Mouse (Mus musculus) C2C12 (cell line): ENCODE measurements around the gene Gabrd. TPM values are rescaled to one million over a fixed set of nuclear protein-coding genes. Genes with fewer than 3 reads are reported as not detected.

Experiments
- H3K27me3 ChIP-seq: one replicate; pipeline ENCODE4 v1.6.1; 2011; ENCODE audit not compliant: control insufficient read depth, insufficient read depth, insufficient read length
- H3K36me3 ChIP-seq: one replicate; pipeline ENCODE4 v1.6.1; 2011; ENCODE audit not compliant: control insufficient read depth, insufficient read depth
- H3K4me3 ChIP-seq: one replicate; pipeline ENCODE4 v1.5.1; 2011; ENCODE audit warnings: mild to moderate bottlenecking, control low read depth; ENCODE audit not compliant: poor library complexity, insufficient read depth, severe bottlenecking
- H3K79me2 ChIP-seq: one replicate; pipeline ENCODE4 v1.6.1; 2011; ENCODE audit not compliant: control insufficient read depth, insufficient read depth
- H3K79me3 ChIP-seq: one replicate; pipeline ENCODE4 v1.6.1; 2011; ENCODE audit warnings: low read depth, control low read depth
- H3ac ChIP-seq: one replicate; pipeline ENCODE3; 2011; ENCODE audit warnings: low read depth; ENCODE audit not compliant: control insufficient read depth, insufficient read length
- CEBPB ChIP-seq: IDR thresholded peaks from one replicate; pipeline ENCODE4 v1.6.1; 2011; ENCODE audit warnings: low read depth, mild to moderate bottlenecking, control low read depth, moderate library complexity
- CTCF ChIP-seq: IDR thresholded peaks from one replicate; pipeline ENCODE4 v1.5.1; 2011; ENCODE audit not compliant: control insufficient read depth, insufficient read depth, insufficient read length
- FOSL1 ChIP-seq: IDR thresholded peaks from one replicate; pipeline ENCODE4 v1.8.0; 2011; ENCODE audit warnings: mild to moderate bottlenecking, low read length; ENCODE audit not compliant: poor library complexity, insufficient read depth, severe bottlenecking
- MAX ChIP-seq: IDR thresholded peaks from one replicate; pipeline ENCODE4 v1.6.1; 2011; ENCODE audit warnings: mild to moderate bottlenecking, control low read depth
- MYOD1 ChIP-seq: IDR thresholded peaks from one replicate; pipeline ENCODE4 v1.6.1; 2011; ENCODE audit warnings: low read depth; ENCODE audit not compliant: control insufficient read depth, insufficient read length
- MYOG ChIP-seq: IDR thresholded peaks from one replicate; pipeline ENCODE4 v1.6.1; 2011; ENCODE audit not compliant: control insufficient read depth, insufficient read length; ENCODE audit errors: extremely low read depth
- USF1 ChIP-seq: IDR thresholded peaks from one replicate; pipeline ENCODE4 v1.6.1; 2011; ENCODE audit warnings: low read depth, mild to moderate bottlenecking, control low read depth, moderate library complexity
- polyA plus RNA-seq: library from polyadenylated mRNA; unstranded; fragments of >200 nt; fragmentation: generic; extraction: Trizol; gene quantifications from one replicate; pipeline ENCODE4 v1.2.1, GENCODE M21; 2012; ENCODE audit warnings: missing spikeins

The Gabrd gene
- polyA plus RNA-seq, 1 experiment = not detected

GRCm38 (mm10) chr4:155359560-155360464, 38.1 kb downstream of the Gabrd start:
- no peaks in the 10 kb centered on the region for H3K79me3 ChIP-seq
- H3ac ChIP-seq = no peak overlapping the region
- H3K4me3 ChIP-seq = no peak overlapping the region
- no peak for TF ChIP-seq MYOD1
- TF ChIP-seq USF1 = no peak
- no peaks in the 10 kb centered on the region for H3K36me3 ChIP-seq
- no peaks in the 10 kb centered on the region for H3K79me2 ChIP-seq
- peaks cover 75% of the 10 kb centered on the region for H3K27me3 ChIP-seq

- no peak for TF ChIP-seq MAX
- no peak for TF ChIP-seq FOSL1
- no peak for TF ChIP-seq USF1
- no peak for TF ChIP-seq MYOG
- no peak for TF ChIP-seq MYOD1
- TF ChIP-seq CEBPB = no peak
- TF ChIP-seq CTCF = no peak
- H3ac ChIP-seq = no peak overlapping the region
These were observed 40.3 kb downstream of the Gabrd start for GRCm38 (mm10) chr4:155357601-155358000.

GRCm38 (mm10) chr4:155356354-155356753, 41.6 kb downstream of the Gabrd start:
- Histone ChIP-seq H3K27me3 (peaks cover 67% of the 10 kb centered on the region), H3K79me3 (no peaks in the 10 kb centered on the region), H3K79me2 (no peaks in the 10 kb centered on the region), H3ac (no peak overlapping the region), H3K36me3 (no peaks in the 10 kb centered on the region), H3K4me3 (no peak overlapping the region)
- no peak for TF ChIP-seq CEBPB
- TF ChIP-seq USF1 = no peak
- TF ChIP-seq MYOD1 = no peak
- TF ChIP-seq MYOG = no peak

More at GRCm38 (mm10) chr4:155357601-155358000, 40.3 kb downstream of the Gabrd start:
- H3K79me3 ChIP-seq = no peaks in the 10 kb centered on the region
- peaks cover 73% of the 10 kb centered on the region for H3K27me3 ChIP-seq
- no peak overlapping the region for H3K4me3 ChIP-seq
- no peaks in the 10 kb centered on the region for H3K79me2 ChIP-seq
- no peaks in the 10 kb centered on the region for H3K36me3 ChIP-seq

GRCm38 (mm10) chr4:155354546-155354945, 43.4 kb downstream of the Gabrd start:
- Histone ChIP-seq H3K79me2 (no peaks in the 10 kb centered on the region), H3K79me3 (no peaks in the 10 kb centered on the region), H3ac (no peak overlapping the region), H3K27me3 (peaks cover 49% of the 10 kb centered on the region), H3K36me3 (no peaks in the 10 kb centered on the region), H3K4me3 (no peak overlapping the region)
- no peak for TF ChIP-seq USF1
- TF ChIP-seq CTCF = no peak
- no peak for TF ChIP-seq MAX
- no peak for TF ChIP-seq MYOD1
- TF ChIP-seq CEBPB = no peak
- TF ChIP-seq FOSL1 = no peak
- TF ChIP-seq MYOG = no peak

- Histone ChIP-seq H3ac (no peak overlapping the region), H3K36me3 (no peaks in the 10 kb centered on the region), H3K4me3 (no peak overlapping the region), H3K79me3 (no peaks in the 10 kb centered on the region), H3K27me3 (peaks cover 44% of the 10 kb centered on the region), H3K79me2 (no peaks in the 10 kb centered on the region)
- TF ChIP-seq MAX (no peak), CEBPB (no peak), FOSL1 (no peak), MYOD1 (no peak), USF1 (no peak), CTCF (no peak), MYOG (no peak)
These were observed 43.9 kb downstream of the Gabrd start for GRCm38 (mm10) chr4:155354035-155354434.

GRCm38 (mm10) chr4:155352581-155352980, 45.3 kb downstream of the Gabrd start:
- H3K36me3 ChIP-seq = no peaks in the 10 kb centered on the region
- TF ChIP-seq MYOG (no peak), CTCF (no peak), FOSL1 (no peak), USF1 (no peak), CEBPB (no peak), MYOD1 (no peak), MAX (no peak)
- no peak overlapping the region for H3ac ChIP-seq
- H3K79me2 ChIP-seq = no peaks in the 10 kb centered on the region
- H3K79me3 ChIP-seq = no peaks in the 10 kb centered on the region
- H3K4me3 ChIP-seq = no peak overlapping the region
- peaks cover 41% of the 10 kb centered on the region for H3K27me3 ChIP-seq
